Mouse (Mus musculus) stomach, postnatal 0 days (tissue): ENCODE data around the gene Mb21d2. TPM values are rescaled to one million over a fixed set of nuclear protein-coding genes. Genes with fewer than 3 reads are reported as not detected.

Source experiments
- ATAC-seq: fragments of 200-750 bp; cut with Nextera tagmentation; 2 replicates; pipeline ENCODE4 v1.8.0; 2017; ENCODE audit not compliant: low FRiP score, low TSS enrichment
- DNase-seq: peaks from one replicate; pipeline ENCODE4 v3.0.0-alpha.2; 2016; ENCODE audit warnings: low spot score
- H3K27ac ChIP-seq: fragments of 300-500 bp; sonication (generic); replicated peaks from 2 replicates; pipeline ENCODE4 v1.5.1; 2014; ENCODE audit warnings: mild to moderate bottlenecking, control low read depth
- H3K27me3 ChIP-seq: fragments of 300-500 bp; sonication (generic); 2 replicates; pipeline ENCODE4 v1.6.1; 2014; ENCODE audit warnings: low read length; ENCODE audit not compliant: control insufficient read depth, insufficient read depth
- H3K36me3 ChIP-seq: fragments of 300-500 bp; sonication (generic); 2 replicates; pipeline ENCODE4 v1.6.1; 2014; ENCODE audit warnings: low read length, mixed read lengths; ENCODE audit not compliant: control insufficient read depth, insufficient read depth
- H3K4me1 ChIP-seq: fragments of 300-500 bp; sonication (generic); replicated peaks from 2 replicates; pipeline ENCODE4 v1.6.1; 2014; ENCODE audit warnings: antibody characterized with exemption; ENCODE audit not compliant: control insufficient read depth, insufficient read depth
- H3K4me2 ChIP-seq: fragments of 300-500 bp; sonication (generic); replicated peaks from 2 replicates; pipeline ENCODE4 v1.6.1; 2014; ENCODE audit warnings: low read depth, mild to moderate bottlenecking, control low read depth, moderate library complexity
- H3K4me3 ChIP-seq: fragments of 300-500 bp; sonication (generic); 2 replicates; pipeline ENCODE4 v1.5.1; 2014; ENCODE audit warnings: low read depth, low read length, control low read depth
- H3K9ac ChIP-seq: fragments of 300-500 bp; sonication (generic); 2 replicates; pipeline ENCODE4 v1.6.1; 2014; ENCODE audit warnings: mild to moderate bottlenecking, low read length, control low read depth, mixed read lengths
- H3K9me3 ChIP-seq: fragments of 300-500 bp; sonication (generic); 2 replicates; pipeline ENCODE4 v1.6.1; 2016; ENCODE audit warnings: low read length; ENCODE audit not compliant: control insufficient read depth
- CTCF ChIP-seq: IDR thresholded peaks from 2 replicates; pipeline ENCODE4 v1.5.1; 2016; ENCODE audit warnings: antibody characterized with exemption, low read depth, mild to moderate bottlenecking, moderate library complexity
- EP300 ChIP-seq: optimal IDR thresholded peaks from 2 replicates; pipeline ENCODE3; 2016; ENCODE audit warnings: antibody characterized with exemption
- WGBS: fragments of 180-500 bp; shearing (Covaris S2); extraction: QIAGEN DNeasy Blood & Tissue Kit; methylation state at CpG from one replicate; pipeline ENCODE4 v1.1.7; 2014; 5-methylcytosine and 5-hydroxymethylcytosine counted together
- polyA plus RNA-seq: library from polyadenylated mRNA; unstranded; fragments of >200 nt; fragmentation: Nextera tagmentation; extraction: Ambion mirVana; gene quantifications from 2 replicates; pipeline ENCODE4 v1.2.1, GENCODE M21; 2015

The Mb21d2 gene
- polyA plus RNA-seq, 1 experiment from 2014 or later: 4.8 TPM

- Histone ChIP-seq H3K27me3 (no peaks in the 10 kb centered on the region), H3K4me3 (no peak overlapping the region), H3K36me3 (no peaks in the 10 kb centered on the region), H3K9me3 (no peaks in the 10 kb centered on the region), H3K27ac (no peak overlapping the region), H3K9ac (no peak overlapping the region), H3K4me1 (peaks cover 3% of the 10 kb centered on the region; the same call in 1 of the 2 replicates), H3K4me2 (no peak overlapping the region)
- no peak for ATAC-seq
- no peak for TF ChIP-seq CTCF
- TF ChIP-seq EP300: no peak
- 94% methylated on average over 7 of the region's 7 CpGs for WGBS
- no peak for DNase-seq
Measured at GRCm38 (mm10) chr16:28896571-28896970, 32.9 kb downstream of the Mb21d2 start.

GRCm38 (mm10) chr16:28894872-28895271 lies 34.6 kb downstream of the Mb21d2 start:
- no peak for ATAC-seq
- H3K27ac ChIP-seq: no peak overlapping the region

GRCm38 (mm10) chr16:28893266-28893665 lies 36.2 kb downstream of the Mb21d2 start:
- H3K9ac ChIP-seq: no peak overlapping the region
- ATAC-seq: no peak

More at GRCm38 (mm10) chr16:28894872-28895271, 34.6 kb downstream of the Mb21d2 start:
- H3K4me2 ChIP-seq: no peak overlapping the region
- WGBS: 72% methylated on average over 6 of the region's 6 CpGs
- no peaks in the 10 kb centered on the region for H3K27me3 ChIP-seq
- H3K36me3 ChIP-seq: no peaks in the 10 kb centered on the region
- H3K4me3 ChIP-seq: no peak overlapping the region
- peaks cover 3% of the 10 kb centered on the region; the same call in 1 of the 2 replicates for H3K4me1 ChIP-seq
- 0 out of 2 replicates have a peak, but pooled peaks cover 2% of the 10 kb centered on the region for H3K9me3 ChIP-seq
- no peak for DNase-seq
- TF ChIP-seq EP300 (no peak), CTCF (no peak)
- no peak overlapping the region for H3K9ac ChIP-seq

GRCm38 (mm10) chr16:28886201-28886745 lies 43.2 kb downstream of the Mb21d2 start:
- Histone ChIP-seq H3K9ac (no peak overlapping the region), H3K27me3 (no peaks in the 10 kb centered on the region), H3K4me1 (no peaks in the 10 kb centered on the region), H3K36me3 (no peaks in the 10 kb centered on the region), H3K4me2 (no peak overlapping the region), H3K27ac (no peak overlapping the region), H3K9me3 (0 out of 2 replicates have a peak, but pooled peaks cover 3% of the 10 kb centered on the region), H3K4me3 (no peak overlapping the region)
- WGBS: 65% methylated on average over 9 of the region's 9 CpGs
- TF ChIP-seq CTCF: no peak
- TF ChIP-seq EP300: no peak
- DNase-seq (no peak), ATAC-seq (no peak)

More at GRCm38 (mm10) chr16:28893266-28893665, 36.2 kb downstream of the Mb21d2 start:
- no peak overlapping the region for H3K27ac ChIP-seq
- peaks cover 1% of the 10 kb centered on the region; the same call in 1 of the 2 replicates for H3K4me1 ChIP-seq
- no peaks in the 10 kb centered on the region for H3K36me3 ChIP-seq
- H3K4me3 ChIP-seq: no peak overlapping the region
- H3K27me3 ChIP-seq: no peaks in the 10 kb centered on the region
- no peak overlapping the region for H3K4me2 ChIP-seq
- DNase-seq: no peak
- 0 out of 2 replicates have a peak, but pooled peaks cover 3% of the 10 kb centered on the region for H3K9me3 ChIP-seq
- TF ChIP-seq EP300 (no peak), CTCF (no peak)
- WGBS: 25% methylated on average over 5 of the region's 5 CpGs

GRCm38 (mm10) chr16:28885474-28885873 lies 44.0 kb downstream of the Mb21d2 start:
- WGBS: 59% methylated on average over 8 of the region's 8 CpGs
- Histone ChIP-seq H3K9me3 (0 out of 2 replicates have a peak, but pooled peaks cover 3% of the 10 kb centered on the region), H3K4me2 (no peak overlapping the region), H3K27me3 (no peaks in the 10 kb centered on the region), H3K9ac (no peak overlapping the region), H3K36me3 (no peaks in the 10 kb centered on the region), H3K4me3 (no peak overlapping the region), H3K27ac (no peak overlapping the region), H3K4me1 (peaks cover 4% of the 10 kb centered on the region; the same call in 1 of the 2 replicates)
- no peak for ATAC-seq
- TF ChIP-seq CTCF: no peak
- TF ChIP-seq EP300: no peak
- no peak for DNase-seq

- TF ChIP-seq CTCF (no peak), EP300 (no peak)
- Histone ChIP-seq H3K4me1 (peaks cover 4% of the 10 kb centered on the region; the same call in 1 of the 2 replicates), H3K9ac (no peak overlapping the region), H3K36me3 (no peaks in the 10 kb centered on the region), H3K27ac (no peak overlapping the region), H3K27me3 (no peaks in the 10 kb centered on the region), H3K9me3 (no peaks in the 10 kb centered on the region), H3K4me3 (no peak overlapping the region), H3K4me2 (no peak overlapping the region)
- WGBS: 55% methylated on average over 5 of the region's 5 CpGs
- DNase-seq: no peak
- ATAC-seq: no peak
Measured at GRCm38 (mm10) chr16:28884661-28885060, 44.8 kb downstream of the Mb21d2 start.
